Mouse (Mus musculus) kidney, postnatal 25 days (tissue): ENCODE results near the gene Tax1bp3.

Experiments used
- DNase-seq, 2 experiments: peaks; one replicate each; pipeline ENCODE4 v3.0.0; 2021; ENCODE audit warnings: mixed read lengths in 2 of 2

The Tax1bp3 gene

DNA sequence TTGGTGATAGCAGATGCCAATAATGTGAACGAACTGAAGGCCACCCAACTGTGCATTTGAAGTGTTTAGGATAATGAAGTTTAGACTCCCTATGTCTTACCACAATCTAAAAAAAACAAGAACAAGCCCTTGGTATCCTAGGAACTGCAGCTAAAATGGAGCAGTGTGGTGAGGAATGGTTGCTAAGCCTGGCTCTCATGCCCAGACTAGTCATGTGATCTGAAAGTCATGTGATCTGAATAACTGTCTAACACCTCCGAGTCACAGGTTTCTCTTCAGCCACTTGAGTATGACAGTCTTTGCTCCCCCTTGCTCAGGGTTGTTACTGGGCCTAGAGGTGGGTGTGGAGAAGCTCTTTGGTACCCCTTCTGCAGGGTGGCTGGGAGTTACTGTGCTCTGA lies 55.6 kb downstream of the Tax1bp3 start:
- DNase-seq, result no peak
